Mouse (Mus musculus) heart, adult 2 months (tissue): ENCODE measurements at regions not wholly inside any gene's neighbourhood (a gene's known extent, or its start where the extent isn't known, plus 50 kb on each side); places are given as distances from the start of the nearest gene placed in this dataset.

Experiments used
- DNase-seq, 2 experiments: peaks; one replicate each; pipeline ENCODE4 v3.0.0; 2021
- H3K27ac ChIP-seq: fragments of 200-600 bp; 2 replicates; pipeline ENCODE4 v1.8.1; 2022
- H3K27me3 ChIP-seq: fragments of 200-500 bp; 2 replicates; pipeline ENCODE4 v1.6.1; 2012; ENCODE audit warnings: mild to moderate bottlenecking, low read length, inconsistent platforms, mixed read lengths; ENCODE audit not compliant: control insufficient read depth, insufficient read depth
- H3K36me3 ChIP-seq: fragments of 200-500 bp; 2 replicates; pipeline ENCODE4 v1.6.1; 2012; ENCODE audit warnings: low read length, inconsistent platforms; ENCODE audit not compliant: control insufficient read depth, insufficient read depth
- H3K4me1 ChIP-seq: fragments of 200-500 bp; 2 replicates; pipeline ENCODE4 v1.6.1; 2011; ENCODE audit warnings: low read length; ENCODE audit not compliant: control insufficient read depth, insufficient read depth
- H3K4me3 ChIP-seq: fragments of 200-600 bp; 2 replicates; pipeline ENCODE4 v1.8.1; 2022
- H3K79me2 ChIP-seq: fragments of 200-500 bp; replicated peaks from 2 replicates; pipeline ENCODE4 v1.6.1; 2012; ENCODE audit warnings: mild to moderate bottlenecking, inconsistent platforms, low read length, moderate library complexity, mixed read lengths; ENCODE audit not compliant: control insufficient read depth, insufficient read depth
- H3K9ac ChIP-seq: fragments of 200-500 bp; 2 replicates; pipeline ENCODE4 v1.6.1; 2012; ENCODE audit warnings: low read depth, mild to moderate bottlenecking, control low read depth, inconsistent platforms, low read length, mixed read lengths
- CTCF ChIP-seq: fragments of 200-600 bp; IDR thresholded peaks from 2 replicates; pipeline ENCODE4 v1.8.1; 2022; ENCODE audit warnings: antibody characterized with exemption, mild to moderate bottlenecking, moderate library complexity
- EP300 ChIP-seq: fragments of 200-500 bp; IDR thresholded peaks from 2 replicates; pipeline ENCODE4 v1.6.1; 2011; ENCODE audit warnings: low read depth, low read length, control low read depth; ENCODE audit not compliant: insufficient read depth
- POLR2A ChIP-seq: fragments of 200-500 bp; IDR thresholded peaks from 2 replicates; pipeline ENCODE4 v1.6.1; 2011; ENCODE audit warnings: mild to moderate bottlenecking, low read depth, low read length, control low read depth; ENCODE audit not compliant: insufficient read depth
- WGBS: fragments of 180-500 bp; shearing (Covaris S2); methylation state at CpG from one replicate; pipeline ENCODE4 v1.1.7; 2018; 5-methylcytosine and 5-hydroxymethylcytosine counted together
- intact Hi-C: fragments of 180-260 bp; cut with DNase I; formaldehyde crosslinking; loops from one replicate; pipeline ENCODE4 v1.15.1; 2025

- Histone ChIP-seq H3K4me3 (no peak overlapping the region), H3K36me3 (no peaks in the 10 kb centered on the region), H3K4me1 (no peaks in the 10 kb centered on the region), H3K27ac (no peak overlapping the region), H3K9ac (no peak overlapping the region), H3K27me3 (no peaks in the 10 kb centered on the region), H3K79me2 (no peaks in the 10 kb centered on the region; the same call in 1 of the 2 replicates)
- WGBS, result 61% methylated on average over 3 of the region's 3 CpGs
- intact Hi-C loops, result no loop called here
- DNase-seq, result no peak
- TF ChIP-seq EP300 (no peak), CTCF (no peak), POLR2A (no peak)
Measured at GRCm38 (mm10) chr2:133754088-133754487, 202.1 kb downstream of the Bmp2 start.

- H3K27me3 ChIP-seq, result no peaks in the 10 kb centered on the region
- intact Hi-C loops, result no loop called here
Measured at GRCm38 (mm10) chr2:133761496-133761895, 209.5 kb downstream of the Bmp2 start.

GRCm38 (mm10) chr2:133768546-133768945 lies 216.6 kb downstream of the Bmp2 start:
- TF ChIP-seq POLR2A (no peak), CTCF (no peak), EP300 (no peak)
- Histone ChIP-seq H3K4me3 (no peak overlapping the region), H3K36me3 (no peaks in the 10 kb centered on the region), H3K9ac (no peak overlapping the region), H3K4me1 (no peaks in the 10 kb centered on the region), H3K27ac (no peak overlapping the region), H3K27me3 (no peaks in the 10 kb centered on the region), H3K79me2 (no peaks in the 10 kb centered on the region)
- DNase-seq, result no peak
- 77% methylated on average over 1 of the region's 1 CpGs for WGBS
- intact Hi-C loops, result no loop called here

More at GRCm38 (mm10) chr2:133761496-133761895, 209.5 kb downstream of the Bmp2 start:
- Histone ChIP-seq H3K4me3 (no peak overlapping the region), H3K9ac (no peak overlapping the region), H3K4me1 (no peaks in the 10 kb centered on the region), H3K27ac (no peak overlapping the region), H3K79me2 (no peaks in the 10 kb centered on the region; the same call in 1 of the 2 replicates), H3K36me3 (no peaks in the 10 kb centered on the region)
- 72% methylated on average over 7 of the region's 7 CpGs for WGBS
- DNase-seq, result peak in 1 of 2 experiments; percentile 4
- TF ChIP-seq POLR2A (no peak), EP300 (no peak), CTCF (no peak)

GRCm38 (mm10) chr2:133783588-133784342 lies 231.8 kb downstream of the Bmp2 start:
- Histone ChIP-seq H3K36me3 (no peaks in the 10 kb centered on the region), H3K27ac (no peak overlapping the region), H3K27me3 (no peaks in the 10 kb centered on the region), H3K9ac (no peak overlapping the region), H3K4me3 (no peak overlapping the region), H3K4me1 (no peaks in the 10 kb centered on the region), H3K79me2 (no peaks in the 10 kb centered on the region)
- WGBS, result 63% methylated on average over 7 of the region's 7 CpGs
- intact Hi-C loops, result no loop called here
- DNase-seq, result no peak
- TF ChIP-seq EP300, result no peak
- no peak for TF ChIP-seq POLR2A

- intact Hi-C loops, result no loop called here
- Histone ChIP-seq H3K79me2 (no peaks in the 10 kb centered on the region), H3K27ac (no peak overlapping the region), H3K27me3 (no peaks in the 10 kb centered on the region), H3K36me3 (no peaks in the 10 kb centered on the region), H3K4me1 (no peaks in the 10 kb centered on the region), H3K9ac (no peak overlapping the region), H3K4me3 (no peak overlapping the region)
- DNase-seq, result no peak
- no peak for TF ChIP-seq EP300
- TF ChIP-seq CTCF, result no peak
- TF ChIP-seq POLR2A, result no peak
- 30% methylated on average over 1 of the region's 1 CpGs for whole genome bisulfite sequencing
Measured at GRCm38 (mm10) chr2:133791031-133791430, 239.1 kb downstream of the Bmp2 start.

- Histone ChIP-seq H3K4me1 (no peaks in the 10 kb centered on the region), H3K27ac (no peak overlapping the region), H3K9ac (no peak overlapping the region), H3K36me3 (no peaks in the 10 kb centered on the region), H3K4me3 (no peak overlapping the region), H3K79me2 (no peaks in the 10 kb centered on the region), H3K27me3 (no peaks in the 10 kb centered on the region)
- TF ChIP-seq POLR2A (no peak), EP300 (no peak), CTCF (peak; percentile 69)
- 31% methylated on average over 2 of the region's 2 CpGs for WGBS
- intact Hi-C loops, result loop anchor here (2.0 kb wide), 2 partner anchors 224 to 688 kb away; no protein-coding TSS in a partner anchor
- peak in 1 of 2 experiments; percentile 20 for DNase-seq
Measured at GRCm38 (mm10) chr2:133793293-133793692, 241.3 kb downstream of the Bmp2 start.
